Mouse (Mus musculus) liver, adult 2 months (tissue): ENCODE data around the gene Gucy2g.

ENCODE experiments used
- CTCF ChIP-seq: fragments of 200-500 bp; IDR thresholded peaks from 2 replicates; pipeline ENCODE4 v1.5.1; 2011; ENCODE audit warnings: low read depth, low read length, control low read depth
- POLR2A ChIP-seq: fragments of 200-500 bp; IDR thresholded peaks from 2 replicates; pipeline ENCODE4 v1.6.1; 2011; ENCODE audit warnings: low read length, control low read depth; ENCODE audit not compliant: insufficient read depth; ENCODE audit errors: extremely low read depth

GRCm38 (mm10) chr19:55158606-55159005 lies 82.4 kb downstream of the Gucy2g start:
- TF ChIP-seq POLR2A (no peak), CTCF (no peak)
